Mouse (Mus musculus) stomach, postnatal 0 days (tissue): Measurements from ENCODE around the gene Rnasek. TPM values are rescaled to one million over a fixed set of nuclear protein-coding genes. Genes with fewer than 3 reads are reported as not detected.

ENCODE experiments used
- ATAC-seq: fragments of 200-750 bp; cut with Nextera tagmentation; 2 replicates; pipeline ENCODE4 v1.8.0; 2017; ENCODE audit not compliant: low FRiP score, low TSS enrichment
- DNase-seq: peaks from one replicate; pipeline ENCODE4 v3.0.0-alpha.2; 2016; ENCODE audit warnings: low spot score
- H3K27ac ChIP-seq: fragments of 300-500 bp; sonication (generic); replicated peaks from 2 replicates; pipeline ENCODE4 v1.5.1; 2014; ENCODE audit warnings: mild to moderate bottlenecking, control low read depth
- H3K27me3 ChIP-seq: fragments of 300-500 bp; sonication (generic); 2 replicates; pipeline ENCODE4 v1.6.1; 2014; ENCODE audit warnings: low read length; ENCODE audit not compliant: control insufficient read depth, insufficient read depth
- H3K36me3 ChIP-seq: fragments of 300-500 bp; sonication (generic); 2 replicates; pipeline ENCODE4 v1.6.1; 2014; ENCODE audit warnings: low read length, mixed read lengths; ENCODE audit not compliant: control insufficient read depth, insufficient read depth
- H3K4me1 ChIP-seq: fragments of 300-500 bp; sonication (generic); replicated peaks from 2 replicates; pipeline ENCODE4 v1.6.1; 2014; ENCODE audit warnings: antibody characterized with exemption; ENCODE audit not compliant: control insufficient read depth, insufficient read depth
- H3K4me2 ChIP-seq: fragments of 300-500 bp; sonication (generic); replicated peaks from 2 replicates; pipeline ENCODE4 v1.6.1; 2014; ENCODE audit warnings: low read depth, mild to moderate bottlenecking, control low read depth, moderate library complexity
- H3K4me3 ChIP-seq: fragments of 300-500 bp; sonication (generic); 2 replicates; pipeline ENCODE4 v1.5.1; 2014; ENCODE audit warnings: low read depth, low read length, control low read depth
- H3K9ac ChIP-seq: fragments of 300-500 bp; sonication (generic); 2 replicates; pipeline ENCODE4 v1.6.1; 2014; ENCODE audit warnings: mild to moderate bottlenecking, low read length, control low read depth, mixed read lengths
- H3K9me3 ChIP-seq: fragments of 300-500 bp; sonication (generic); 2 replicates; pipeline ENCODE4 v1.6.1; 2016; ENCODE audit warnings: low read length; ENCODE audit not compliant: control insufficient read depth
- CTCF ChIP-seq: IDR thresholded peaks from 2 replicates; pipeline ENCODE4 v1.5.1; 2016; ENCODE audit warnings: antibody characterized with exemption, low read depth, mild to moderate bottlenecking, moderate library complexity
- EP300 ChIP-seq: optimal IDR thresholded peaks from 2 replicates; pipeline ENCODE3; 2016; ENCODE audit warnings: antibody characterized with exemption
- WGBS: fragments of 180-500 bp; shearing (Covaris S2); extraction: QIAGEN DNeasy Blood & Tissue Kit; methylation state at CpG from one replicate; pipeline ENCODE4 v1.1.7; 2014; 5-methylcytosine and 5-hydroxymethylcytosine counted together
- polyA plus RNA-seq: library from polyadenylated mRNA; unstranded; fragments of >200 nt; fragmentation: Nextera tagmentation; extraction: Ambion mirVana; gene quantifications from 2 replicates; pipeline ENCODE4 v1.2.1, GENCODE M21; 2015

Gene Rnasek
- polyA plus RNA-seq = 317 and 326 TPM in 2 replicates

GRCm38 (mm10) chr11:70239541-70240279, at the start of gene Rnasek, which contains the start of gene Gm21988:
Gene Rnasek, minus strand, starts transcription at chr11:70239842.
Gene Gm21988, minus strand, starts transcription at chr11:70239830.
- ATAC-seq (peak; percentile 58), DNase-seq (peak; percentile 87)
- Histone ChIP-seq H3K4me2 (peak within 1 kb of the TSS; percentile 90), H3K27ac (peak within 1 kb of the TSS; percentile 96), H3K4me3 (peak within 1 kb of the TSS; percentile 93), H3K27me3 (no peaks in the 10 kb centered on the region), H3K9ac (peak within 1 kb of the TSS; percentile 94), H3K36me3 (no peaks in the 10 kb centered on the region), H3K9me3 (no peaks in the 10 kb centered on the region), H3K4me1 (peaks cover 4% of the 10 kb centered on the region; the same call in 1 of the 2 replicates)
- WGBS = under 1% methylated on average over 28 of the region's 35 CpGs
- TF ChIP-seq CTCF (no peak), EP300 (no peak)

GRCm38 (mm10) chr11:70289236-70289635, 49.6 kb upstream of the Rnasek start:
- 29% methylated on average over 6 of the region's 6 CpGs for WGBS
- DNase-seq = peak; percentile 21

DNA sequence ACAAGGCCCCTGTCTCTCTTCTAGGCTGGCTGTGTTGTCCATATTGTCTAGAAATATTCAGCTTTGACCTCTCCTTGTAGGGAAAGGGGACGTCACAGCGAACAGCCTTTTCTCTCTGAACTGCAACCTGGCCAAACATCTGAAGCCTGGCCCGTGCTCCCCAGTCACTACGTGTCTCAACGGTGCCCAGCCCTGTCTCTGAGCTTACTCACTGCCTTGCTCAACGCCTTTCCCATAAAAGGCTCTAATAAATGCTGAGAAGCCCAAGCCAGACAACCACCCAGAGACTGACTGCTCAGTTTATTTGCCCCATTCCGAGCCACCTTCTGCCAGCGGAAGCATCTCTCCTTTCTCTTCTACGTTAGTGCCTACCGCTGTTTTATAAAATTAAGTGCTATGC, 48.5 kb upstream of the Rnasek start:
- Histone ChIP-seq H3K9me3 (no peaks in the 10 kb centered on the region), H3K4me3 (no peak overlapping the region), H3K27ac (no peak overlapping the region), H3K4me2 (no peak overlapping the region), H3K27me3 (no peaks in the 10 kb centered on the region), H3K36me3 (no peaks in the 10 kb centered on the region), H3K4me1 (no peaks in the 10 kb centered on the region), H3K9ac (no peak overlapping the region)
- TF ChIP-seq EP300 (no peak), CTCF (no peak)
- no peak for DNase-seq
- 63% methylated on average over 10 of the region's 10 CpGs for WGBS
- ATAC-seq = 0 out of 2 replicates have a peak, but pooled peaks have one; percentile 56

More at GRCm38 (mm10) chr11:70289236-70289635, 49.6 kb upstream of the Rnasek start:
- no peak overlapping the region for H3K27ac ChIP-seq
- H3K9ac ChIP-seq = no peak overlapping the region
- no peak overlapping the region for H3K4me3 ChIP-seq
- no peaks in the 10 kb centered on the region for H3K9me3 ChIP-seq
- H3K4me1 ChIP-seq = no peaks in the 10 kb centered on the region
- H3K4me2 ChIP-seq = no peak overlapping the region
- no peak for TF ChIP-seq EP300
- H3K36me3 ChIP-seq = no peaks in the 10 kb centered on the region
- ATAC-seq = no peak
- H3K27me3 ChIP-seq = no peaks in the 10 kb centered on the region

GRCm38 (mm10) chr11:70285686-70286085, 46.0 kb upstream of the Rnasek start:
- Histone ChIP-seq H3K36me3 (no peaks in the 10 kb centered on the region), H3K9ac (no peak overlapping the region), H3K27ac (no peak overlapping the region), H3K9me3 (no peaks in the 10 kb centered on the region), H3K4me1 (no peaks in the 10 kb centered on the region), H3K4me2 (no peak overlapping the region), H3K27me3 (no peaks in the 10 kb centered on the region), H3K4me3 (no peak overlapping the region)
- WGBS = 73% methylated on average over 5 of the region's 5 CpGs
- ATAC-seq (no peak), DNase-seq (no peak)
- TF ChIP-seq CTCF (no peak), EP300 (no peak)

GRCm38 (mm10) chr11:70284757-70285156, 45.1 kb upstream of the Rnasek start:
- no peak overlapping the region for H3K4me3 ChIP-seq
- no peaks in the 10 kb centered on the region for H3K9me3 ChIP-seq
- no peaks in the 10 kb centered on the region for H3K36me3 ChIP-seq
- no peaks in the 10 kb centered on the region for H3K27me3 ChIP-seq
- DNase-seq (no peak), ATAC-seq (peak; percentile 93)
- no peak overlapping the region for H3K27ac ChIP-seq
- 33% methylated on average over 3 of the region's 3 CpGs for WGBS
- no peak overlapping the region for H3K9ac ChIP-seq
- no peaks in the 10 kb centered on the region for H3K4me1 ChIP-seq
- TF ChIP-seq EP300 = no peak
- no peak for TF ChIP-seq CTCF
- H3K4me2 ChIP-seq = no peak overlapping the region

DNA sequence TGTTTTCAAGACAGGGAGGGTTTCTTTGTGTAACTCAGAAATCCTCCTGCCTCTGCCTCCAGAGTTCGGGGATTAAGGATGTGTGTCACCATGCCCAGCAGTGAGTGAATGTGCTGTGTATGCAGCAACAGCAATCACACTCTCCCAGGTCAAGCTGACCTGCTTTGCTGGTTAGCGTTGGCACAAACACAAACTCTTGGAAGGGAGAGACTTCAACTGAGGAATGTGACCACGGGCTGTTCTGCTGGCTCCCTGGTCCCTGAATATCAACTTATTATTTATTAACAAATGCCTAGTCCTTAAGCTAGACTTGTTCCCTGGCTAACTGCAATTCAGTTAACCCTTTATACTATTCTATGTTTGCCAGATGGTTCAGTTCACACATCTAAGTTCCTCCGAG, 44.0 kb upstream of the Rnasek start:
- Histone ChIP-seq H3K9ac (no peak overlapping the region), H3K27me3 (no peaks in the 10 kb centered on the region), H3K9me3 (no peaks in the 10 kb centered on the region), H3K36me3 (no peaks in the 10 kb centered on the region), H3K27ac (no peak overlapping the region), H3K4me1 (no peaks in the 10 kb centered on the region), H3K4me3 (no peak overlapping the region), H3K4me2 (no peak overlapping the region)
- ATAC-seq (no peak), DNase-seq (no peak)
- TF ChIP-seq EP300 = no peak
- TF ChIP-seq CTCF = no peak
- 56% methylated on average over 4 of the region's 4 CpGs for WGBS
